Mouse (Mus musculus) urinary bladder, postnatal 4 days (tissue): ENCODE measurements around the gene Ctnnd2.

Source experiments
- DNase-seq, 2 experiments: peaks; one replicate each; pipeline ENCODE4 v3.0.0; 2021 to 2022; ENCODE audit warnings: low spot score in 2 of 2

The Ctnnd2 gene

GRCm38 (mm10) chr15:30875523-30875922 lies 703.1 kb downstream of the Ctnnd2 start:
- DNase-seq: no peak

GRCm38 (mm10) chr15:30884692-30885334 lies 712.4 kb downstream of the Ctnnd2 start:
- no peak for DNase-seq

- DNase-seq: no peak
Measured at GRCm38 (mm10) chr15:30885410-30885809, 713.0 kb downstream of the Ctnnd2 start.

- DNase-seq: no peak
Measured at GRCm38 (mm10) chr15:30887559-30887958, 715.2 kb downstream of the Ctnnd2 start.

GRCm38 (mm10) chr15:30891986-30892385 lies 719.6 kb downstream of the Ctnnd2 start:
- DNase-seq: no peak

- no peak for DNase-seq
Measured at GRCm38 (mm10) chr15:30895063-30895462, 722.7 kb downstream of the Ctnnd2 start.

GRCm38 (mm10) chr15:30897342-30897741 lies 724.9 kb downstream of the Ctnnd2 start:
- no peak for DNase-seq

- no peak for DNase-seq
Measured at GRCm38 (mm10) chr15:30908027-30908426, 735.6 kb downstream of the Ctnnd2 start.

GRCm38 (mm10) chr15:30913360-30913759 lies 741.0 kb downstream of the Ctnnd2 start:
- no peak for DNase-seq

GRCm38 (mm10) chr15:30925838-30926237 lies 753.4 kb downstream of the Ctnnd2 start:
- DNase-seq: no peak

GRCm38 (mm10) chr15:30927632-30928031 lies 755.2 kb downstream of the Ctnnd2 start:
- DNase-seq: no peak

- no peak for DNase-seq
Measured at GRCm38 (mm10) chr15:30931906-30932305, 759.5 kb downstream of the Ctnnd2 start.

GRCm38 (mm10) chr15:30945863-30946262 lies 773.5 kb downstream of the Ctnnd2 start:
- no peak for DNase-seq

GRCm38 (mm10) chr15:30958513-30958912 lies 786.1 kb downstream of the Ctnnd2 start:
- no peak for DNase-seq

GRCm38 (mm10) chr15:30962421-30963160 lies 790.2 kb downstream of the Ctnnd2 start:
- DNase-seq: no peak

GRCm38 (mm10) chr15:30964046-30964445 lies 791.7 kb downstream of the Ctnnd2 start:
- no peak for DNase-seq

GRCm38 (mm10) chr15:30964865-30965679 lies 792.7 kb downstream of the Ctnnd2 start:
- no peak for DNase-seq

GRCm38 (mm10) chr15:30966826-30967225 lies 794.4 kb downstream of the Ctnnd2 start:
- DNase-seq: no peak

- no peak for DNase-seq
Measured at GRCm38 (mm10) chr15:30974436-30974835, 802.0 kb downstream of the Ctnnd2 start.

GRCm38 (mm10) chr15:30974991-30975775 lies 802.8 kb downstream of the Ctnnd2 start:
- DNase-seq: no peak

- no peak for DNase-seq
Measured at GRCm38 (mm10) chr15:30977166-30977740, 804.9 kb downstream of the Ctnnd2 start.
